Mouse (Mus musculus) liver, embryonic 16.5 days (tissue): ENCODE data around the gene Nfic. TPM values are rescaled to one million over a fixed set of nuclear protein-coding genes. Genes with fewer than 3 reads are reported as not detected.

Experiments used
- ATAC-seq: fragments of 200-750 bp; cut with Nextera tagmentation; 2 replicates; pipeline ENCODE4 v1.8.0; 2017; ENCODE audit warnings: low read depth, mild to moderate bottlenecking, moderate number of reproducible peaks, moderate library complexity
- H3K27ac ChIP-seq: fragments of 300-500 bp; sonication (generic); 2 replicates; pipeline ENCODE4 v1.5.1; 2014; ENCODE audit warnings: mild to moderate bottlenecking, low read length
- H3K27me3 ChIP-seq: fragments of 300-500 bp; sonication (generic); 2 replicates; pipeline ENCODE4 v1.6.1; 2014; ENCODE audit warnings: low read depth, low read length, mixed read lengths; ENCODE audit not compliant: control insufficient read depth, insufficient read depth
- H3K36me3 ChIP-seq: fragments of 300-500 bp; sonication (generic); 2 replicates; pipeline ENCODE4 v1.6.1; 2014; ENCODE audit warnings: mild to moderate bottlenecking; ENCODE audit not compliant: control insufficient read depth, insufficient read depth
- H3K4me1 ChIP-seq: fragments of 300-500 bp; sonication (generic); 2 replicates; pipeline ENCODE4 v1.6.1; 2014; ENCODE audit warnings: low read depth, low read length, mixed read lengths; ENCODE audit not compliant: control insufficient read depth
- H3K4me2 ChIP-seq: fragments of 300-500 bp; sonication (generic); 2 replicates; pipeline ENCODE4 v1.6.1; 2014; ENCODE audit warnings: low read depth, low read length, mixed read lengths
- H3K4me3 ChIP-seq: fragments of 300-500 bp; sonication (generic); 2 replicates; pipeline ENCODE4 v1.5.1; 2014; ENCODE audit warnings: low read depth, mild to moderate bottlenecking, low read length
- H3K9ac ChIP-seq: fragments of 300-500 bp; sonication (generic); 2 replicates; pipeline ENCODE4 v1.6.1; 2014; ENCODE audit warnings: low read depth, low read length
- H3K9me3 ChIP-seq: fragments of 300-500 bp; sonication (generic); replicated peaks from 2 replicates; pipeline ENCODE4 v1.6.1; 2016; ENCODE audit warnings: low read length; ENCODE audit not compliant: control insufficient read depth
- WGBS: fragments of 180-500 bp; shearing (Covaris S2); extraction: QIAGEN DNeasy Blood & Tissue Kit; methylation state at CpG from one replicate; pipeline ENCODE4 v1.1.7; 2014; ENCODE audit not compliant: insufficient replicate concordance; 5-methylcytosine and 5-hydroxymethylcytosine counted together
- polyA plus RNA-seq: library from polyadenylated mRNA; unstranded; fragments of >200 nt; fragmentation: Nextera tagmentation; extraction: Ambion mirVana; gene quantifications from 2 replicates; pipeline ENCODE4 v1.2.1, GENCODE M21; 2015

Gene Nfic
- 10.2 and 12.0 TPM in 2 replicates for polyA plus RNA-seq

DNA sequence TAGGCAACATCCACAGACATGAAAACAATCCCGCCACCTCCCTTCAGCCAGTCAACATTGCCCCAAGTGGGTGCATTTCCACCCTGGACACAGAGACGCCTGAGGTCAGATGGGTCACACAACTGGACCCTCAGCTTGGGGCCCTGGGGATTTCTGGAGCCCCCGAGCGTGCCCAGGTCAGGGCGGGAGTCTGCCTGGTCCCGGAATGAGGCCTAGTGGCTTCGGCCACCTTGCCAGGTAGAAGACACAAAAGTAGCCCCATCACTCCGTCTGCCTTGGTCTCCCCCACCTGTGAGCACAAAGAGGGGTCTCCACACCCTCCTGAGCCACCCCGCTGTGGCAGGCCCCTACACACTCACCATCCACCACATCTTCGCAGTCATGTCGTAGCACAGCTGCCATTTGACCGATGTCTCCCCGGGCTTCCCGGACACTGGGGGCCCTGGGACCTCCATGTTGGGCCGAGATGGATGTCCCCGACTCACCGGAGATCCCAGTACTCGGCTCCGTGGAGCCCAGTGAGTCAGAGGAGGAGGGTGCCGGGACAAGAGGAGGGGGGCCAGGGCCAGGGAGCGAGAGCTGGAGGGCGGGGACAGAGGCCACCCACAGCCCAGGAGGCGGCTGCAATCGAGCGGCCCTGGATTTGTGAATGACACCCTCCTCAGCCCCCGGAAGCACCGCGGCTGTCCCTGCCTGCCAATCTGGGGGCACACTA is at the start of gene Nfic:
TSS of gene Nfic (minus strand) at position 455 of the 715 bp plus-strand sequence.
- no peak for ATAC-seq
- 56% methylated on average over 28 of the region's 28 CpGs for WGBS
- no peaks in the 10 kb centered on the region for H3K9me3 ChIP-seq
- peaks cover 90% of the 10 kb centered on the region for H3K27me3 ChIP-seq
- no peak within 1 kb of the TSS for H3K9ac ChIP-seq
- no peak within 1 kb of the TSS for H3K27ac ChIP-seq
- no peaks in the 10 kb centered on the region; the same call in 1 of the 2 replicates for H3K4me1 ChIP-seq
- no peak within 1 kb of the TSS for H3K4me2 ChIP-seq
- H3K4me3 ChIP-seq, result no peak within 1 kb of the TSS
- H3K36me3 ChIP-seq, result no peaks in the 10 kb centered on the region

DNA sequence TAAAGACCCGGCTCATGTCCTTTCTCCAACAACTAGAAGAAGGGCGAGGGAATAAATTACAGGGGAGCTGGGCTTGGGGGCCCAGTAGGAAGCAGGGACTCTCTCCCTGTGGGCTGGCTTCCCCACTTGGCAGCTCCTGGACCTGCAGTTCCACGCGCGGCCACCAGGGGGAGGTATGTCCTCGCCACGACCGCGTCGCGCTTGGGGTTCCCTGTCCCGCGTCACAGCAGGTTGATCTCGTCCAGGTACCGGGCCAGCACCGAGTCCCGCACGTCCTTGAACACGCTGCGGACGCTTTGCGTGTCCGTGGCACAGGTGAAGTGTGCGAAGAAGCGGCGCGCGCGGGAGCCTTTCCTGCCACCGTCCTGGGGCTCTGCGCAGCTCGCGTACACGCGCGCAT is 47.2 kb upstream of the Nfic start:
- Histone ChIP-seq H3K4me2 (peak overlapping the region; percentile 61), H3K4me3 (peak overlapping the region; percentile 36), H3K4me1 (peaks cover 26% of the 10 kb centered on the region), H3K27ac (no peak overlapping the region), H3K27me3 (no peaks in the 10 kb centered on the region; the same call in 1 of the 2 replicates), H3K9ac (peak overlapping the region; percentile 16; the same call in 1 of the 2 replicates), H3K9me3 (no peaks in the 10 kb centered on the region), H3K36me3 (no peaks in the 10 kb centered on the region)
- peak; percentile 43; the same call in 1 of the 2 replicates for ATAC-seq
- 11% methylated on average over 36 of the region's 36 CpGs for WGBS

- Histone ChIP-seq H3K9ac (no peak overlapping the region), H3K27ac (no peak overlapping the region), H3K27me3 (no peaks in the 10 kb centered on the region; the same call in 1 of the 2 replicates), H3K9me3 (no peaks in the 10 kb centered on the region), H3K4me2 (no peak overlapping the region), H3K4me3 (no peak overlapping the region), H3K4me1 (peaks cover 34% of the 10 kb centered on the region), H3K36me3 (no peaks in the 10 kb centered on the region)
- no peak for ATAC-seq
- 70% methylated on average over 5 of the region's 5 CpGs for WGBS
Measured at GRCm38 (mm10) chr10:81501863-81502262, 46.4 kb upstream of the Nfic start.

- Histone ChIP-seq H3K27me3 (no peaks in the 10 kb centered on the region; the same call in 1 of the 2 replicates), H3K36me3 (no peaks in the 10 kb centered on the region), H3K9me3 (no peaks in the 10 kb centered on the region), H3K4me2 (peak within 1 kb of the TSS; percentile 71), H3K4me3 (peak within 1 kb of the TSS; percentile 83), H3K4me1 (peaks cover 41% of the 10 kb centered on the region), H3K9ac (peak within 1 kb of the TSS; percentile 58), H3K27ac (peak within 1 kb of the TSS; percentile 39)
- ATAC-seq, result no peak
- 53% methylated on average over 3 of the region's 3 CpGs for WGBS
Measured at GRCm38 (mm10) chr10:81500032-81500431, 44.6 kb upstream of the Nfic start, which contains the start of gene S1pr4. Gene S1pr4, minus strand, starts transcription at chr10:81500132.

DNA sequence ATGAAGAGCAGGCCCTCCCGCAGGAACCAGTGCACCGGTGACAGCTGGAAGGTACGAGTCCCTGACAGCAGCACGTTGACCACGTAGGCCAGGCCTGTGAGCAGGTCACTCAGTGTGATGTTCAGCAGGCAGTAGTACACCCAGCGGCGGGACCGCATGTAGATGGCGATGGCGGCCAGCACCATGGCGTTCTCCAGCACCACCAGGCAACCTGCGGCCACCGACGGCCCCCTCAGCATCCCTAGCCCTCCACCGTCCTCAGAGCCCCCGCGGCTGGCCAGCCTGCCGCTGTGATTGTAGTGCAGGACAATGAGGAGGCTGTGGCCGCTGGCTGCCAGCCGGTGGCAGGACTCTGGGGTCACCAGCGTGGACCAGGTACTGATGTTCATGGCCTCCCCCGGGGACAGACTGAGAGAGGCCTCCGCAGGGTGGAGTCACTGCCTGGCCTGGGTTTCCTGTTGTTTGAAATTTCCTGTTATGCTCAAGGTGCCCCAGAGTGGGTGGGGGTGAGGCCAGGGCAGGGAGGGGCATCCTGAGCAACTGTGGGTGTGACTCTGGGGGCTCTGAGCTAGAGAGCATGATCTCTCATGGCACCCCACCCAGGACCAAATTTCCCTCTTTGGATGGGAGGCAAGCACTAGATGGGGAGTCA is 43.9 kb upstream of the Nfic start:
- Histone ChIP-seq H3K4me3 (peak overlapping the region; percentile 83), H3K27me3 (no peaks in the 10 kb centered on the region; the same call in 1 of the 2 replicates), H3K9ac (peak overlapping the region; percentile 58), H3K4me2 (peak overlapping the region; percentile 71), H3K9me3 (no peaks in the 10 kb centered on the region), H3K36me3 (no peaks in the 10 kb centered on the region), H3K27ac (peak overlapping the region; percentile 39), H3K4me1 (peaks cover 47% of the 10 kb centered on the region)
- no peak for ATAC-seq
- 36% methylated on average over 23 of the region's 23 CpGs for WGBS

- H3K27ac ChIP-seq, result peak overlapping the region; percentile 72
- H3K9me3 ChIP-seq, result no peaks in the 10 kb centered on the region
- no peak for ATAC-seq
- no peaks in the 10 kb centered on the region for H3K36me3 ChIP-seq
- peaks cover 54% of the 10 kb centered on the region for H3K4me1 ChIP-seq
- peak overlapping the region; percentile 83 for H3K4me3 ChIP-seq
- H3K27me3 ChIP-seq, result no peaks in the 10 kb centered on the region; the same call in 1 of the 2 replicates
- peak overlapping the region; percentile 58 for H3K9ac ChIP-seq
- WGBS, result 60% methylated on average over 38 of the region's 38 CpGs
- H3K4me2 ChIP-seq, result peak overlapping the region; percentile 71
Measured at GRCm38 (mm10) chr10:81498316-81499249, 43.1 kb upstream of the Nfic start.

DNA sequence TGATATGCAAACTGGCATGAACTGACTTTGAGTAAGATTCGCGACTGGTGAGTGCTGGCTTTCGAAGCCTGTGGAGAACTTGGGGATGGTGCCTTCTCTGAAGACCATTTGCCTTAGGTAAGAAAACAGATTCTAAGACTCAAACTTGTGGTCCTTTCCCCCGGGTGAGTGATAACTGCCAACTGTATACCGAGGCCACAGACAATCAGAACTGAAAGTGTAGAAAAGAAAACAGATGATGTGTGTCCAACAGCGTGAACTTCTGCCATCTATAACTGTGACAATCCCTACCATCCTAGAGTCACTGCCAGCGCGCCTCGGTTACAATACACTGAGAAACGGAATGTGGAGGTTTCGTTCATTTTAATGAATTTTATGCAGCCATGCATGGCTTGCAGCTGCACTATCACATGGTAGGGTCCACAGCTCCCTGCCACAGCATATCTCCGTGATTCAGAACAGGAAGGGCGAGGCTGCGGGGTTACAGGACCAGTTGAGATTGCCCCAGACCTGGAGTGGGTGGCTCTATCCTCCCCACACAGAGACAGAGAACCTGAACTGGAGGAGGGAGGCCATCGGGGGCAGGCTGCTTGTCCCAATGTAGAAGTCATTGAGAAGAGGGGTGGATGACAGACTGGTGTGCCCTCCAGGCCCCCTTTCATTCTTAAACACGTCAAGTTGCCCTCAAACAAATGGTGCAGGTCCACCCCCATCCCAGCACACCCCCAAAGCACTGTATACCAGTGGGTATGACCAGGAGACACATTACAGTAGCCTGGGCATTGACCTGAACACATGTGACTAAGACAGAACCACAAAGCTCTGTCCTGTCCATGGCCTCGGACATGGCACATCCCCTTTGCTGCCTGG is 42.2 kb upstream of the Nfic start:
- peaks cover 50% of the 10 kb centered on the region for H3K4me1 ChIP-seq
- peak overlapping the region; percentile 49 for H3K9ac ChIP-seq
- no peaks in the 10 kb centered on the region for H3K9me3 ChIP-seq
- peaks cover 5% of the 10 kb centered on the region; the same call in 1 of the 2 replicates for H3K36me3 ChIP-seq
- peak overlapping the region; percentile 83 for H3K4me3 ChIP-seq
- peak overlapping the region; percentile 71 for H3K4me2 ChIP-seq
- no peaks in the 10 kb centered on the region for H3K27me3 ChIP-seq
- WGBS, result 19% methylated on average over 17 of the region's 17 CpGs
- ATAC-seq, result no peak
- H3K27ac ChIP-seq, result peak overlapping the region; percentile 72

- peak overlapping the region; percentile 83 for H3K4me3 ChIP-seq
- peaks cover 50% of the 10 kb centered on the region for H3K4me1 ChIP-seq
- no peaks in the 10 kb centered on the region for H3K9me3 ChIP-seq
- no peak for ATAC-seq
- H3K9ac ChIP-seq, result peak overlapping the region; percentile 49
- peak overlapping the region; percentile 72 for H3K27ac ChIP-seq
- peak overlapping the region; percentile 71 for H3K4me2 ChIP-seq
- H3K27me3 ChIP-seq, result no peaks in the 10 kb centered on the region
- peaks cover 9% of the 10 kb centered on the region for H3K36me3 ChIP-seq
- 8% methylated on average over 4 of the region's 4 CpGs for WGBS
Measured at GRCm38 (mm10) chr10:81496969-81497368, 41.5 kb upstream of the Nfic start.
